Mouse (Mus musculus): Measurements from ENCODE around the gene Mindy3. TPM values are rescaled to one million over a fixed set of nuclear protein-coding genes. Genes with fewer than 3 reads are reported as not detected.

The Mindy3 gene
- polyA plus RNA-seq, 1 experiment = 25.5 TPM

DNA sequence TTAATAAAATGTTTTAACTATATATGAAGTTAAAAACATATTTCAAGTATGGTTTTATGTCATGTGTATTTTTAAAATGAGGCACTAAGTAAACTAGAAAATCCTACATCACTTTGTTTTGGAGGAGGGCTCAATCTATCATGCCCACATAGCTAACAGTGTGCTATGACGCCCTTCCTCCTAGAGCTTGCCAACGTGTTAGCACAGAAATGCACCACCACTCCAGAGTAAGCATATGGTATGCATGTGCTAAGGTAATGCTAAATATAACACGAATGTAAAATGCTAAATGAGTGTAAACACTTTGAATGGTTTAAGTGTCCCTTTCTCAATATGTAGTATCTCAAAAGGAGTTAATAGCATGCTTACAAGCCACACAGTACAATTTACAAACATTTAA, 16.8 kb downstream of the Mindy3 start:
- no peak overlapping the region for H3K27ac ChIP-seq (ENCODE audit: insufficient read depth, low read length)
- H3K4me1 ChIP-seq (ENCODE audit: control insufficient read depth, insufficient read depth, insufficient read length) = no peaks in the 10 kb centered on the region
- 88% methylated on average over 3 of the region's 3 CpGs for WGBS
- H3K27me3 ChIP-seq (ENCODE audit: control insufficient read depth, insufficient read depth, low read length) = no peaks in the 10 kb centered on the region
- TF ChIP-seq CTCF (IDR thresholded peaks at IDR 0.05; ENCODE audit: extremely low read depth, insufficient read depth, insufficient read length, insufficient replicate concordance) = no peak
- TF ChIP-seq POLR2A (IDR thresholded peaks at IDR 0.05; ENCODE audit: low read depth, low read length) = no peak
- no peak overlapping the region for H3K4me3 ChIP-seq (ENCODE audit: extremely low read depth, insufficient read depth, insufficient read length)
- peaks cover 4% of the 10 kb centered on the region; the same call in 1 of the 2 replicates for H3K36me3 ChIP-seq (ENCODE audit: control insufficient read depth, insufficient read depth, low read length)
- no peak for DNase-seq (ENCODE audit: low read depth in 1 of 2, low spot score in 2 of 2)

DNA sequence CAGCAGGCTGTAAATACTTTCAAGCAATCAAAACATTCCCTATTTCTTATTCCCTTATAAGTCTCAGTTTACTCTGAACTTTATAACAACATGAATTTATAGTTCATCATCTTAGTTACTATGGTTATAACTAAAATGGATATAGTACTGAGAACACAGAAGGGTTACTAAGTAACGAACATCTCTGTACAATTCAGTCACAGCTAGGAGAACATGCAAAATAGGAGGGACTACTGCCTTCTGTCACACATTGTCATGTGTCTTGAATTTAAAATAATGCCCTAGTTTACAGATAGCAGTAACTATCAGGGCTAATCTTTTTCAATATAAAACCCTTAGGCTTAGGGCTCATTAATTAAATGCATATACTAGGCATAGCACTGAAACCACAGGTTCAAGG, 18.1 kb downstream of the Mindy3 start:
- WGBS = 89% methylated on average over 1 of the region's 1 CpGs
- H3K27me3 ChIP-seq (ENCODE audit: control insufficient read depth, insufficient read depth, low read length) = no peaks in the 10 kb centered on the region
- no peak overlapping the region for H3K4me3 ChIP-seq (ENCODE audit: extremely low read depth, insufficient read depth, insufficient read length)
- DNase-seq (ENCODE audit: low read depth in 1 of 2, low spot score in 2 of 2) = no peak
- TF ChIP-seq CTCF (IDR thresholded peaks at IDR 0.05; ENCODE audit: extremely low read depth, insufficient read depth, insufficient read length, insufficient replicate concordance) = no peak
- TF ChIP-seq POLR2A (IDR thresholded peaks at IDR 0.05; ENCODE audit: low read depth, low read length) = no peak
- peaks cover 4% of the 10 kb centered on the region; the same call in 1 of the 2 replicates for H3K36me3 ChIP-seq (ENCODE audit: control insufficient read depth, insufficient read depth, low read length)
- no peak overlapping the region for H3K27ac ChIP-seq (ENCODE audit: insufficient read depth, low read length)
- no peaks in the 10 kb centered on the region for H3K4me1 ChIP-seq (ENCODE audit: control insufficient read depth, insufficient read depth, insufficient read length)

DNA sequence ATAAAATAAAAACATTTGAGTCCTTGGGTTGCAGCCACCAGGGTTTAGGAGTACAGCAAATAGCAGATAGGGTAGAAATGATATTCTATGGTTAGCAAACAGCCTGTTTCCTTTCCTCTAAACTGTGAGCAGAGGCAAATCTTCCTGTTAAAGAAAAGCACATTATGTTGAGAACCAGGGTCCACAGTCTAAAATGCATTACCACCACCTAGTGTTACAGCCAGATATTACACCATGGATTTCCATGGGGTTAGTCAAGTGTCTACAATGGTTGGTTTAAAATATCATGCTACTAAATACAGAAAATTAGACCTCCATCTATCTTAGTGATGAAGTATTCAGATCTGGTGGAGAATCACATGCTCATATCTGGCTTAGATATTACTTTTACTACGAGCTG, 30.2 kb downstream of the Mindy3 start:
- peak in 1 of 2 experiments; percentile 5 for DNase-seq (ENCODE audit: low read depth in 1 of 2, low spot score in 2 of 2)
- no peak for TF ChIP-seq CTCF (IDR thresholded peaks at IDR 0.05; ENCODE audit: extremely low read depth, insufficient read depth, insufficient read length, insufficient replicate concordance)
- TF ChIP-seq POLR2A (IDR thresholded peaks at IDR 0.05; ENCODE audit: low read depth, low read length) = no peak
- no peaks in the 10 kb centered on the region for H3K4me1 ChIP-seq (ENCODE audit: control insufficient read depth, insufficient read depth, insufficient read length)
- no peak overlapping the region for H3K4me3 ChIP-seq (ENCODE audit: extremely low read depth, insufficient read depth, insufficient read length)
- no peak overlapping the region for H3K27ac ChIP-seq (ENCODE audit: insufficient read depth, low read length)
- H3K27me3 ChIP-seq (ENCODE audit: control insufficient read depth, insufficient read depth, low read length) = no peaks in the 10 kb centered on the region
- peaks cover 7% of the 10 kb centered on the region for H3K36me3 ChIP-seq (ENCODE audit: control insufficient read depth, insufficient read depth, low read length)
- 68% methylated on average over 1 of the region's 1 CpGs for WGBS

DNA sequence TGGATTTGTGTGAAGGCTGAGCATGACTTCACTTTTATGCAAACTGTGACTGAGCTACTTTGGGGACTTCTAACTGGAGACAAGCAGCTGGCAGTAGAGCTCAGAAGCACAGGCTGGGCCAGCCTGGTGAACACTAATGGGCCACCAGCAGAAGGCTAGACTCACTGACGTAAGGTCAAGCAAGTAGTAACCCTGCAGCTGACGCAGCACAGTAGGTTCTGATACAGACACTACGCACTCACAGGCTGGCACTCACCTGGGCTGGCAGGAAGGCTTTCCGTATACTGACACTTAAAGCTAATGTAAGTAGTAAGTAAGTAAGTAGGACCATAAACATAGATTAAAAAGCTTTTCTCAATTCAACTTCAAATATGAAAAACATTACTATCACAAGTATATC, 30.7 kb downstream of the Mindy3 start:
- H3K4me1 ChIP-seq (ENCODE audit: control insufficient read depth, insufficient read depth, insufficient read length) = no peaks in the 10 kb centered on the region
- DNase-seq (ENCODE audit: low read depth in 1 of 2, low spot score in 2 of 2) = no peak
- H3K36me3 ChIP-seq (ENCODE audit: control insufficient read depth, insufficient read depth, low read length) = peaks cover 9% of the 10 kb centered on the region
- H3K4me3 ChIP-seq (ENCODE audit: extremely low read depth, insufficient read depth, insufficient read length) = no peak overlapping the region
- 92% methylated on average over 4 of the region's 4 CpGs for WGBS
- no peak for TF ChIP-seq POLR2A (IDR thresholded peaks at IDR 0.05; ENCODE audit: low read depth, low read length)
- TF ChIP-seq CTCF (IDR thresholded peaks at IDR 0.05; ENCODE audit: extremely low read depth, insufficient read depth, insufficient read length, insufficient replicate concordance) = no peak
- no peaks in the 10 kb centered on the region for H3K27me3 ChIP-seq (ENCODE audit: control insufficient read depth, insufficient read depth, low read length)
- no peak overlapping the region for H3K27ac ChIP-seq (ENCODE audit: insufficient read depth, low read length)

DNA sequence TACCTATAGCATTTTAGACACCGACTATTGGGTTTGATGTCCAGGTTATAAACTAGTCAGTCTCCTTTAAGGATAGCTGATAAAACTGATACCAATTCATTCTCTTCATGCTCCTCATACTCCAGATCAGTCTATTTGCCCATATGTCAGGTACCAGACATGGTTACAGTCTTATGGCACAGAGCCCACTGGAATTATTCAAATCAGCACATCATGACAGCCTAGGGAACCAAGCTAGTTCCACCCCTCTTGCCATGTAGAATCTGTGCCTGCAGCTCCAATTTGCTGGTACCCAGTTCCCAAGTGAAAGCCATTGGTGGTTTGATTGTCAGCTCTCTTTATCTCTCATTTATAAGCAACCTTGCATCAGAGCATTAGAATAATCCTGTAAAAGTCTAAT, 34.9 kb downstream of the Mindy3 start:
- TF ChIP-seq POLR2A (IDR thresholded peaks at IDR 0.05; ENCODE audit: low read depth, low read length) = no peak
- no peak for TF ChIP-seq CTCF (IDR thresholded peaks at IDR 0.05; ENCODE audit: extremely low read depth, insufficient read depth, insufficient read length, insufficient replicate concordance)
- Histone ChIP-seq H3K27ac (ENCODE audit: insufficient read depth, low read length) (no peak overlapping the region), H3K4me3 (ENCODE audit: extremely low read depth, insufficient read depth, insufficient read length) (no peak overlapping the region), H3K27me3 (ENCODE audit: control insufficient read depth, insufficient read depth, low read length) (no peaks in the 10 kb centered on the region), H3K36me3 (ENCODE audit: control insufficient read depth, insufficient read depth, low read length) (peaks cover 10% of the 10 kb centered on the region), H3K4me1 (ENCODE audit: control insufficient read depth, insufficient read depth, insufficient read length) (no peaks in the 10 kb centered on the region)
- DNase-seq (ENCODE audit: low read depth in 1 of 2, low spot score in 2 of 2) = no peak
- WGBS = 96% methylated on average over 1 of the region's 1 CpGs

DNA sequence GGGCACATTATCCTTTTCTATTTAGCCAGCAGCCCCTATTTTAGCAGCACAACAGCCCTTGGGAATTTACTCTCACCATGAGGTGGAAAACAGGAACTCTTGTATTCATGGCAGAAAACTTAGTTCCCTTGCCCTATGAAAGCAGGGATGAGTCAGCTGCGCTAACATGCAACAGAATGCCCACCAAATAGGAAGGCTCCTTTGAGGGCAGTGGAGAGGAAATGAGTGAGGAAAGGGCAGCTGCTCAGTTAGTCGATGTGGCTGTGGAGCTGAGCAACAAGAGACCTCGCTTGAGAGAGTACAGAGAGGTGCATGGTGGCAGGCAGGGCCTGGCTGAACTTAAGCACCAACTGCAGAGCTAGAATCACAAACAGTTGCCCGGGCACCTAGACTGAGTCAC, 36.6 kb downstream of the Mindy3 start:
- no peak for DNase-seq (ENCODE audit: low read depth in 1 of 2, low spot score in 2 of 2)
- no peak for TF ChIP-seq POLR2A (IDR thresholded peaks at IDR 0.05; ENCODE audit: low read depth, low read length)
- TF ChIP-seq CTCF (IDR thresholded peaks at IDR 0.05; ENCODE audit: extremely low read depth, insufficient read depth, insufficient read length, insufficient replicate concordance) = no peak
- H3K4me1 ChIP-seq (ENCODE audit: control insufficient read depth, insufficient read depth, insufficient read length) = no peaks in the 10 kb centered on the region
- H3K36me3 ChIP-seq (ENCODE audit: control insufficient read depth, insufficient read depth, low read length) = peaks cover 18% of the 10 kb centered on the region
- whole genome bisulfite sequencing = 65% methylated on average over 4 of the region's 4 CpGs
- H3K27ac ChIP-seq (ENCODE audit: insufficient read depth, low read length) = no peak overlapping the region
- no peaks in the 10 kb centered on the region for H3K27me3 ChIP-seq (ENCODE audit: control insufficient read depth, insufficient read depth, low read length)
- no peak overlapping the region for H3K4me3 ChIP-seq (ENCODE audit: extremely low read depth, insufficient read depth, insufficient read length)

DNA sequence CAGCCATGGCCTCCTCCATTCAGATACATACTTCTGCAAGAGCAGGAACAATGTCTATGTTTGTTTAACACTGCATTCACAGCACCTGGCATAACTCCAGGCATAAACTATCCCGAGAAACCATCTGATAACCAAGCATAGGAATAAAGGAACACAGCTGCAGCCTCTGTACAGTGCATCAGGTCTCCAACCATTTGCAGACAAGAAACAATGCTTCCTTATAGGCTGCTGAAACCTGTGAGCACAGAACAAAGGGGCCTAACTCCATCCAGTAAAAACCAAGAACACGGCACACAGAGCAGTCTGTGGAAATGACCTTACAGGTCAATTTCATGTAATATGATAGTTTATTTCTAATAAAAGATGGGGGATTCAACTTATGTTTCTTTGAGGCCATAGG, 39.0 kb downstream of the Mindy3 start:
- Histone ChIP-seq H3K27ac (ENCODE audit: insufficient read depth, low read length) (no peak overlapping the region), H3K27me3 (ENCODE audit: control insufficient read depth, insufficient read depth, low read length) (no peaks in the 10 kb centered on the region), H3K36me3 (ENCODE audit: control insufficient read depth, insufficient read depth, low read length) (peaks cover 16% of the 10 kb centered on the region), H3K4me3 (ENCODE audit: extremely low read depth, insufficient read depth, insufficient read length) (no peak overlapping the region), H3K4me1 (ENCODE audit: control insufficient read depth, insufficient read depth, insufficient read length) (no peaks in the 10 kb centered on the region)
- DNase-seq (ENCODE audit: low read depth in 1 of 2, low spot score in 2 of 2) = no peak
- no peak for TF ChIP-seq CTCF (IDR thresholded peaks at IDR 0.05; ENCODE audit: extremely low read depth, insufficient read depth, insufficient read length, insufficient replicate concordance)
- no peak for TF ChIP-seq POLR2A (IDR thresholded peaks at IDR 0.05; ENCODE audit: low read depth, low read length)
- 85% methylated on average over 2 of the region's 2 CpGs for WGBS

All from spleen, adult 2 months (tissue).